In the genomic region with DNA sequence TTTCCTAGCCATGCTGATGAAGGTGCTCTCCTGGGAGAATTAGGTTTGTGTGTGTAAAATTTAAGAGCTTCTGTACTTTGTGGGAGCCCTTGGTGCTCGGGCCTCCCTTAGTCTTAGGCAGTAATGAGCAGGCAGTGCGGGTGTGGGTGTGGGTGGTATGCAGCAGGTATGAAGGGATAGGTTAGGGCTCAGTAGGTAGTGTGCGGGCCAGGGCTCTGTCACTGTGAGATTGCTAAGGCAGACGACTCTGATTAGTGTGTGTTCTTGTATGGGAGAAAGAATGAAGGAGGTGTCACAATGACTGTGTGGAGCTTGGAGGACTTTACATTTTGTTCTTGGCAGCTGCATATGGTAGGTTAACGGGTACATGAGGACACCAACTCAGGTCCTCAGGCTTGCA, we compare ENCODE assay signal across 19 mouse cellular contexts. TPM values are rescaled to one million over a fixed set of nuclear protein-coding genes. Genes with fewer than 3 reads are reported as not detected.
DNase-seq lines count a peak whose midpoint lies in the region; ATAC-seq lines count a peak whose summit lies in the region.
"Had no signal": no experiment of that assay in that cellular context is flagged by ENCODE, and none has a peak within 500 bp of the region (broad histone marks: within the 10 kb centered on the region; RNA-seq: fewer than 3 reads in every experiment).

No protein-coding gene starts in this region.

- peaks cover 68% of the 10 kb centered on the region for H3K4me1 ChIP-seq in liver, embryonic 13.5 days (replicated peaks)
- H3K4me1 ChIP-seq in liver, embryonic 11.5 days (replicated peaks; ENCODE audit: control insufficient read depth, insufficient read depth, low read length), result peaks cover 36% of the 10 kb centered on the region
- H3K4me1 ChIP-seq in midbrain, embryonic 14.5 days (ENCODE audit: control insufficient read depth, insufficient read depth, low read length), result no peaks in the 10 kb centered on the region
- peaks cover 8% of the 10 kb centered on the region for H3K4me1 ChIP-seq in midbrain, embryonic 10.5 days
- no peaks in the 10 kb centered on the region for H3K4me1 ChIP-seq in midbrain, embryonic 16.5 days (ENCODE audit: control insufficient read depth, insufficient read depth, low read length)
- H3K4me1 ChIP-seq: forebrain, embryonic 13.5 days; hindbrain, embryonic 15.5 days had no signal

- H3K9me3 ChIP-seq in liver, embryonic 13.5 days (replicated peaks), result no peaks in the 10 kb centered on the region
- no peaks in the 10 kb centered on the region for H3K9me3 ChIP-seq in liver, embryonic 11.5 days (ENCODE audit: control insufficient read depth, low read length)
- H3K9me3 ChIP-seq in midbrain, embryonic 14.5 days (ENCODE audit: control insufficient read depth, low read length), result no peaks in the 10 kb centered on the region
- no peaks in the 10 kb centered on the region for H3K9me3 ChIP-seq in midbrain, embryonic 10.5 days (replicated peaks)
- no peaks in the 10 kb centered on the region for H3K9me3 ChIP-seq in midbrain, embryonic 16.5 days (replicated peaks; ENCODE audit: control insufficient read depth, low read length, poor library complexity, severe bottlenecking)
- H3K9me3 ChIP-seq: embryonic facial prominence, embryonic 12.5 days; forebrain, embryonic 13.5 days; heart, embryonic 12.5 days; hindbrain, embryonic 15.5 days had no signal

- H3K27me3 ChIP-seq in liver, embryonic 13.5 days, result no peaks in the 10 kb centered on the region
- no peaks in the 10 kb centered on the region for H3K27me3 ChIP-seq in liver, embryonic 11.5 days (replicated peaks; ENCODE audit: control insufficient read depth, insufficient read depth, low read length)
- H3K27me3 ChIP-seq in midbrain, embryonic 14.5 days (ENCODE audit: control insufficient read depth, insufficient read depth, low read length), result no peaks in the 10 kb centered on the region
- H3K27me3 ChIP-seq in midbrain, embryonic 10.5 days (ENCODE audit: low read depth, poor library complexity, severe bottlenecking), result no peaks in the 10 kb centered on the region
- no peaks in the 10 kb centered on the region for H3K27me3 ChIP-seq in midbrain, embryonic 16.5 days (ENCODE audit: control insufficient read depth, insufficient read depth, low read depth, low read length)
- H3K27me3 ChIP-seq: embryonic facial prominence, embryonic 12.5 days; forebrain, embryonic 13.5 days; heart, embryonic 12.5 days; hindbrain, embryonic 15.5 days had no signal

- ATAC-seq in liver, embryonic 13.5 days (ENCODE audit: low read depth), result no peak
- no peak for ATAC-seq in liver, embryonic 11.5 days (replicated peaks; ENCODE audit: low FRiP score)
- peak; percentile 55 for ATAC-seq in midbrain, embryonic 14.5 days (ENCODE audit: low FRiP score, low TSS enrichment)
- peak; percentile 34; the same call in 1 of the 2 replicates for ATAC-seq in midbrain, embryonic 16.5 days
- ATAC-seq: forebrain, embryonic 13.5 days had no signal

- peaks cover 40% of the 10 kb centered on the region for H3K36me3 ChIP-seq in liver, embryonic 13.5 days
- no peaks in the 10 kb centered on the region for H3K36me3 ChIP-seq in liver, embryonic 11.5 days (ENCODE audit: control insufficient read depth, insufficient read depth, low read length)
- H3K36me3 ChIP-seq in midbrain, embryonic 14.5 days (ENCODE audit: control insufficient read depth, insufficient read depth, low read length), result peaks cover 29% of the 10 kb centered on the region
- peaks cover 18% of the 10 kb centered on the region for H3K36me3 ChIP-seq in midbrain, embryonic 10.5 days
- peaks cover 9% of the 10 kb centered on the region for H3K36me3 ChIP-seq in midbrain, embryonic 16.5 days (ENCODE audit: control insufficient read depth, insufficient read depth, low read length)

- H3K4me3 ChIP-seq in liver, embryonic 13.5 days (replicated peaks), result no peak overlapping the region
- no peak overlapping the region for H3K4me3 ChIP-seq in liver, embryonic 11.5 days (ENCODE audit: low read depth, low read length)
- no peak overlapping the region for H3K4me3 ChIP-seq in midbrain, embryonic 14.5 days (replicated peaks; ENCODE audit: low read depth, low read length)
- H3K4me3 ChIP-seq in midbrain, embryonic 10.5 days, result no peak overlapping the region
- no peak overlapping the region for H3K4me3 ChIP-seq in midbrain, embryonic 16.5 days (ENCODE audit: low read depth, low read length)
- H3K4me3 ChIP-seq: embryonic facial prominence, embryonic 12.5 days; forebrain, embryonic 13.5 days; heart, embryonic 12.5 days; hindbrain, embryonic 15.5 days had no signal

- WGBS in liver, embryonic 13.5 days (ENCODE audit: insufficient replicate concordance), result 69% methylated on average over 5 of the region's 5 CpGs
- 81% methylated on average over 5 of the region's 5 CpGs for WGBS in liver, embryonic 11.5 days
- 92% methylated on average over 5 of the region's 5 CpGs for WGBS in midbrain, embryonic 14.5 days
- 89% methylated on average over 5 of the region's 5 CpGs for WGBS in midbrain, embryonic 10.5 days
- WGBS in midbrain, embryonic 16.5 days, result 92% methylated on average over 5 of the region's 5 CpGs

- peak overlapping the region; percentile 62 for H3K27ac ChIP-seq in liver, embryonic 13.5 days
- H3K27ac ChIP-seq in liver, embryonic 11.5 days (ENCODE audit: low read depth, low read length), result no peak overlapping the region
- no peak overlapping the region for H3K27ac ChIP-seq in midbrain, embryonic 14.5 days (replicated peaks; ENCODE audit: low read depth, low read length)
- no peak overlapping the region for H3K27ac ChIP-seq in midbrain, embryonic 10.5 days (replicated peaks)
- no peak overlapping the region for H3K27ac ChIP-seq in midbrain, embryonic 16.5 days (ENCODE audit: low read length)
- H3K27ac ChIP-seq: embryonic facial prominence, embryonic 12.5 days; forebrain, embryonic 13.5 days; hindbrain, embryonic 15.5 days had no signal

- DNase-seq in liver, embryonic 13.5 days, result no peak
- no peak for DNase-seq in liver, embryonic 11.5 days (ENCODE audit: low spot score)
- no peak for DNase-seq in midbrain, embryonic 14.5 days
- no peak for DNase-seq in midbrain, embryonic 10.5 days (ENCODE audit: low spot score)
- peak; percentile 39 for DNase-seq in fat pad, adult 2 months (ENCODE audit: extremely low read depth, low read depth, low spot score)
- DNase-seq in embryo, embryonic 11 days, result no peak
- no peak for DNase-seq in heart, adult 8-10 months (ENCODE audit: low spot score)
- DNase-seq: adrenal gland, adult 8-10 months; adrenal gland, postnatal 36 days; cerebellum, adult 11 months; cerebellum, adult 8-10 months; cerebellum, postnatal 14 days; gastrocnemius, postnatal 10 days; heart, adult 18-20 months had no signal

- H3K4me2 ChIP-seq in liver, embryonic 13.5 days, result no peak overlapping the region
- H3K4me2 ChIP-seq in liver, embryonic 11.5 days, result no peak overlapping the region
- no peak overlapping the region for H3K4me2 ChIP-seq in midbrain, embryonic 14.5 days (ENCODE audit: low read length)
- H3K4me2 ChIP-seq in midbrain, embryonic 16.5 days (ENCODE audit: low read length), result no peak overlapping the region
- H3K4me2 ChIP-seq: embryonic facial prominence, embryonic 12.5 days; forebrain, embryonic 13.5 days; heart, embryonic 12.5 days; hindbrain, embryonic 15.5 days had no signal

- H3K9ac ChIP-seq in liver, embryonic 13.5 days, result no peak overlapping the region
- H3K9ac ChIP-seq in liver, embryonic 11.5 days (ENCODE audit: low read depth, low read length), result no peak overlapping the region
- no peak overlapping the region for H3K9ac ChIP-seq in midbrain, embryonic 14.5 days (replicated peaks; ENCODE audit: low read length)
- H3K9ac ChIP-seq in midbrain, embryonic 16.5 days (ENCODE audit: low read depth, low read length), result no peak overlapping the region
- H3K9ac ChIP-seq: embryonic facial prominence, embryonic 12.5 days; forebrain, embryonic 13.5 days; heart, embryonic 12.5 days; hindbrain, embryonic 15.5 days had no signal

RNA-seq across cellular contexts. Expression of a gene that starts 34.0 kb away (rescaled TPM):
- 88.0 and 103 TPM in 2 replicates for polyA plus RNA-seq in liver, embryonic 13.5 days (2015; fragmentation: Nextera tagmentation; extraction: Ambion mirVana)
- 97.7 and 100 TPM in 2 replicates for polyA plus RNA-seq in liver, embryonic 11.5 days (2014; fragmentation: Nextera tagmentation; extraction: Ambion mirVana)
- polyA plus RNA-seq in midbrain, embryonic 14.5 days (2014; fragmentation: Nextera tagmentation; extraction: Ambion mirVana), result 110 and 119 TPM in 2 replicates
- 65.2 and 71.0 TPM in 2 replicates for polyA plus RNA-seq in midbrain, embryonic 10.5 days (2016; fragmentation: Nextera tagmentation; extraction: Ambion mirVana)
- polyA plus RNA-seq in midbrain, embryonic 16.5 days (2015; fragmentation: Nextera tagmentation; extraction: Ambion mirVana), result 117 and 118 TPM in 2 replicates
- 100 to 1,000 TPM; 329 to 372 (median 356) TPM for total RNA-seq in heart, adult 8-10 months (2022)

Comparison
In these comparisons a context has a peak if more than half of its experiments do, and no peak if none do; other contexts are left out.
1. ATAC-seq: peak in midbrain, embryonic 14.5 days (single experiment) and midbrain, embryonic 16.5 days (single experiment); none in liver, embryonic 13.5 days (single experiment) and liver, embryonic 11.5 days (single experiment).